Mouse (Mus musculus) brain, embryonic 14.5 days (tissue): Measurements from ENCODE around the gene Spock1. TPM values are rescaled to one million over a fixed set of nuclear protein-coding genes. Genes with fewer than 3 reads are reported as not detected.
"Not testable (repeated sequence)": the region's sequence is repeated elsewhere in the genome, so short reads cannot be mapped to it uniquely, and the experiment has no call there.

Experiments used
- DNase-seq: peaks from one replicate; pipeline ENCODE4 v3.0.0-alpha.2; 2011; ENCODE audit warnings: low read depth
- CTCF ChIP-seq: fragments of 200-500 bp; IDR thresholded peaks from 2 replicates; pipeline ENCODE4 v1.5.1; 2012; ENCODE audit warnings: inconsistent platforms, mild to moderate bottlenecking, moderate library complexity, borderline replicate concordance; ENCODE audit not compliant: insufficient read depth, insufficient read length; ENCODE audit errors: extremely low read depth
- POLR2A ChIP-seq: fragments of 200-500 bp; IDR thresholded peaks from 2 replicates; pipeline ENCODE4 v1.6.1; 2012; ENCODE audit warnings: mild to moderate bottlenecking, inconsistent platforms, borderline replicate concordance; ENCODE audit not compliant: poor library complexity, insufficient read depth, insufficient read length, severe bottlenecking; ENCODE audit errors: extremely low read depth
- polyA plus RNA-seq: library from polyadenylated mRNA; depleted of rRNA; stranded (reverse); fragments of >200 nt; gene quantifications from 2 replicates; pipeline ENCODE4 v1.2.3, GENCODE M21; 2012

Gene Spock1
- polyA plus RNA-seq, 1 experiment, result 80.3 TPM

- DNase-seq, result no peak
- no peak for TF ChIP-seq POLR2A
- TF ChIP-seq CTCF, result no peak
Observed at GRCm38 (mm10) chr13:57488926-57489325, 419.2 kb downstream of the Spock1 start.

- peak; percentile 15 for DNase-seq
- TF ChIP-seq POLR2A, result no peak
- no peak for TF ChIP-seq CTCF
Observed at GRCm38 (mm10) chr13:57484426-57485168, 423.5 kb downstream of the Spock1 start.

- DNase-seq, result peak; percentile 67
- no peak for TF ChIP-seq POLR2A
- TF ChIP-seq CTCF, result peak; percentile 61; the same call in 1 of the 2 replicates
Observed at GRCm38 (mm10) chr13:57476700-57477099, 431.4 kb downstream of the Spock1 start.

GRCm38 (mm10) chr13:57474068-57474467 is 434.1 kb downstream of the Spock1 start:
- TF ChIP-seq CTCF (no peak), POLR2A (no peak)

GRCm38 (mm10) chr13:57470922-57471321 is 437.2 kb downstream of the Spock1 start:
- not testable (repeated sequence) for DNase-seq

More at GRCm38 (mm10) chr13:57474068-57474467, 434.1 kb downstream of the Spock1 start:
- no peak for DNase-seq

DNA sequence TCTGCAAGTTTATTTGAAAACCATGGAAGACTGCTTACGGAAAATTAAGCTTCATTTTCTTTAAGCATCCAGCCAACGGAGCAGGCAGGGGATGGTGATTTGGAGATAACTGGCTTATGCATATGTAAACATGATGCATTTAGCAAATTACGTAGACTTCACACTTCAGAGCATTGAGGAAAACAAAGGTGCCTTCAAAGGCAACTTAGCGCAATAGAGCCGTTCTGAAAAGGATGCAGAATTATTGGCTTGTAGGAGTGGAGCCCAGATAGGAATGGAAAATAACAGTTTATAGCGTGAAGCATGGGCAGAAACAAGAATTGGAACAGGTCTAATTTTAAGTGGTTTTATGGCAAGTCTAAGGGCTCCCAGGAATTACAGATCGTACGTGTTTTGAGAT is 448.2 kb downstream of the Spock1 start:
- TF ChIP-seq POLR2A (no peak), CTCF (no peak)

GRCm38 (mm10) chr13:57450189-57450821 is 457.8 kb downstream of the Spock1 start:
- peak; percentile 92 for DNase-seq
- no peak for TF ChIP-seq CTCF
- TF ChIP-seq POLR2A, result no peak

More for the DNA sequence above, 448.2 kb downstream of the Spock1 start:
- peak; percentile 53 for DNase-seq

DNA sequence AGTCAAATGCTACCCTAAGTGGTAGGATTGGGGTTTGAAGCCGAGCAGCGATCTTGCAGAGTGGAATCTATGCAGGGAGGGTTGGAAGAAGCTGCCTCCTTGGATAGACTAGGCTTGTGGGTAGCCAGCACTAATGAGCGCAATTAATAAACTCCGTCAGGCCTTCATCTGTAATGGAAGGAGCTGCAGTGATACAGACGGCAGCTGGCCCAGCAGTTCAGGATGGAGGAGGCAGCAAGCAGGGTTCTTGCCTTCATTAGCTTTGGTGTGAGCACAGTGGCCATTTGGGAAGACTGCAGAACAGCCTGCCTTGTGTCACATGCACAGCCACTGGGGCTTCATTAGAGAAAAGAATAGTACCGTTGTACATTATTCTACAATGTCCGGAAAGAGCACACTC is 459.2 kb downstream of the Spock1 start:
- peak; percentile 72 for DNase-seq
- TF ChIP-seq POLR2A (no peak), CTCF (no peak)

DNA sequence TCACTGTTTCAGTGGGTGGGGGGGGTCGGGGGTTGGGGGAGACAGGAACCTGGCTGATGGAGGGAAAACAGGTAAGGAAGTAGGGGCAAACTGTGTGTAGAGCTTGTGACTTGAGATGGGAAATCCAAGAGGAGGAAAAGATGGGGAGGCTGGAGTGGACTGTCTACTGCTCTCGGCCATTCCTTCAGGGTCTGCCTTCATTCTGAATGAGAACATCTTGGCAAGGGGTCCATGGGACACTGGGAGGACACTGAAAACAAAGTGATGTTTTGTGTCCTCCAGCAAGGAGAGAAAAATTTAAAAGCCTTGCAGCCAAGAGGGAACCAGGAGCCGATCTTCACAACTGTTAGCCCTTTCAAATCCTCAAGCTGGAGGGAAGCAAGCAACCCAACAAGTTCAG is 463.2 kb downstream of the Spock1 start:
- DNase-seq, result no peak
- no peak for TF ChIP-seq POLR2A
- TF ChIP-seq CTCF, result no peak

DNA sequence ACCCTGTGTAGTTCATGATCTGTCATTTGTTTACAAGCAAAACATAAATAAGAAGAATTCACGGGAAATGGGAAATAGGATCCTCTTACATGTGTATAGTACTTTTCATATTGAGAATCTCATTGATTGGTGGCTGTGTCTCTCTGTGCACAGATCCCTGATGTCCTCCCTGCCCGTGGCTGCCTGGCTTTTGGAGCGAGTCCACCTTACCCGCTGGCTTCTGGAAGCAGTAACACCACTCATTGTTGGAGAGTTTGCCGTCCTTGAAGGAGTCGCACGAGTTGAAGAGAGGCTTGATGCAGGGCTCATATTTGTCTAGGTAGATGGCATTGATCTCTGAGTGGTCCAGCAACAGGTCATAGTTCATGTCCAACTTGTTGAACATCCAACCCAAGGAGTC is 468.0 kb downstream of the Spock1 start:
- no peak for DNase-seq
- TF ChIP-seq CTCF (no peak), POLR2A (no peak)

DNA sequence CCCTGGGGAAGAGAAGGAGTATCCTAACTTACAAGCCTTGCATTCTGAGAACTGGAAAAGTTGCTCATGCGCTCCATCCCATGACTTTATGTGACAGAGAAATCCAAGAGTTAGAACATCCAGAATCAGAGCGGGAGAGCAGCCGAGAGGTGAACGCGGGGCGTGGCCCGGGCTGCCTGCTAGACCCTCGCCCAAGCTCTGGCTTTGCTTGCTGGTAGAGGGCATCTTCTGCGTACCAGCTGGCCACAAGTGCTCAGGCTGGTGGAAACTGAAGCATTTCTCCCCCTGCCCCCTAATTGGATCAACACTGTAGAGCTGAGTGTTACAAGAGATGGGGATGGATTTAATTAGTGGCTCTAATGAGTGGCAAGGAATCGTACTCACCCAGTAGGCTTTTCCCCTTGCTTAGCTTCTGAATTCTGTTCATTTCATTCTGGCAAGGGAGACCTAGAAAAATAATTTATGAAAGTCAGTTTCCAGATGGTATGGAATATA is 472.4 kb downstream of the Spock1 start:
- peak; percentile 45 for DNase-seq
- no peak for TF ChIP-seq POLR2A
- TF ChIP-seq CTCF, result no peak

DNA sequence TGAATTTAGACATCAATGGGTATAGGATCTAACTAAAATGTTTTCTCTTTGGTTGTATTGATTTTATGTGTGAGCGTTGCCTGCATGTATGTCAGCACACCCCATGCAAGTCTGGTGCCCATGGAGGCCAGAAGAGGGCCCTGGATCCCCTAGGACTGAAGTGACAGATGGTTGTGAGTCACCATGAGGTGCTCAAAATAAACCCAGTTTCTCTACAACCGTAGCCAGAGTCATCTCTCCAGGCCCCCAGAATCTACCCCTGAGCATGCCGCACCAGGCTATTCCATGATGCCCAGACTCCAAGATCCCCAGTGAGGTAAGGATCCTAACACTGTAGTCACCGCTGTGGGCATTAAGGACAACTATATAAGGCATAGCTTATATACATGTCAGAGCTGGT is 474.3 kb downstream of the Spock1 start:
- no peak for DNase-seq
- TF ChIP-seq POLR2A (no peak), CTCF (no peak)
